Mouse (Mus musculus): Measurements from ENCODE around the gene Arpc2. TPM values are rescaled to one million over a fixed set of nuclear protein-coding genes. Genes with fewer than 3 reads are reported as not detected.
"Not testable (repeated sequence)": the region's sequence is repeated elsewhere in the genome, so short reads cannot be mapped to it uniquely, and the experiment has no call there.

The Arpc2 gene
- polyA plus RNA-seq, 1 experiment from 2014 or later = 648 TPM

DNA sequence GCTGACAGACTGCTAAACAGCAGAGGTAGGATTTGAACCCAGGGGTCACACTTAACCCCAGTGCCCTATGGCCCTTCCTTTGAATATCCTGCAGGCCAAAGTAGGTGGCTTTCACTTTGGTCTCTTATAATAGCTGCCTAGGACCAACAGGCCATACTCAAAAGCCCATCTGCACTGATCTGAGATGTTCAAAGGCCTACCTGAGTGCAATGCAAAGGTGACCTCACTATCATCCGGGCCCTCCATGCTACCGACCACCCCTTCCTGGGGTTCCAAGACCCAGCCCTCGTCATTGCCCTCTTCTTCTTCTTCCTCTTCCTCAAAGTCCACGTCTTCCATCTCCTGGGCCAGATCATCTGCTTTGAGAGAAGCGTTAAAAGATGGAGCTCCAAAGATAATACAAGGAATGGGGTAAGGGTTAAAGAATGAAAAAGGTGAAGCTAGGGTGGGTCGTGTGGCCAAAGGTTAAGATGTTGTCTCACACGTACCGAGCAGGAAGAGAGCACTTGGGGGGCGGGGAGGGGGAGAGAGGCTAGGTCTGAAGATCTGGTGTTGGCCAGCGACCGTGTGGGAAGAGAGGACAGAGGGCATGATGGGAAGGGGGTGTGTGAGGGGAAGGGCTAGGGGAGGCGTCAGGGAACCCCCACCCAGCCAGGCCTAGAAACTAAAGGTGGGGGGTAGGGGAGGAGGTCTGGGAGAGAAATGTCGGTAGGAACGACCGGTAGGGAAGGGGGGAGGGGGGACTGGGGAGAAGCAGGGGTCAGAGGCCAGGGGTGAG lies 48.0 kb downstream of the Arpc2 start:
- DNase-seq (ENCODE audit: low spot score) = peak; percentile 49

DNA sequence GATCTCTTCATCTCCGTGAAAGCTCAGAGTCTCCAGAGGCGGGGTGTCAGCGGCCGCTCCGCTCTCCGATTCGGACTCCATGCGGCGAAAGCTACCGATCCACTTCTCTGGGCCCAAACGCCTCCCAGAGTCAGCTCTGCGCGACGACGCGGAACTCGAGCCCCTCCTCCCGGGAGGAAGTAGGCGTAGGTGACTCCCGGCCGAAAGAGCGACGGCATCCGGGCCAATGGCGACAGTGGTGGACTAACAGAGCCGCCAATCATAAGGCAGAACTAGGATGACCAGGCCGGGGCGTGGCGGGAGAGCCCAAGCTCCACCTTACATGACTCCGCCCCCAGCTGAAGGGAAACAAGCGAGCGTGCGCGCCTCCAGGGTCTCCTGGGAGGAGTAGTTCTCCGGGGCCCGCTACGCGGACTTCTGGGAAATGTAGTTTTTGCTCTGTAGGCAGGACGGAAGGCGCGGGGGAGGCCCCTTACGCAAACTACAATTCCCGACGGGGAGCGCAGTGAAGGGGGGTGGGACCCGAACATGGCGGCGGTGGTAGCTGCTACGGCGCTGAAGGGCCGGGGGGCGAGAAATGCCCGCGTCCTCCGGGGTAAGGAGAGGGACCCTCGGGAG lies 48.8 kb downstream of the Arpc2 start, which contains the start of the genes Aamp and Pnkd:
Gene Aamp, minus strand, starts transcription at position 196 of the 618 bp plus-strand sequence.
Gene Pnkd, plus strand, starts transcription at position 388 of the 618 bp plus-strand sequence.
- peak; percentile 100 for DNase-seq (ENCODE audit: low spot score)

DNA sequence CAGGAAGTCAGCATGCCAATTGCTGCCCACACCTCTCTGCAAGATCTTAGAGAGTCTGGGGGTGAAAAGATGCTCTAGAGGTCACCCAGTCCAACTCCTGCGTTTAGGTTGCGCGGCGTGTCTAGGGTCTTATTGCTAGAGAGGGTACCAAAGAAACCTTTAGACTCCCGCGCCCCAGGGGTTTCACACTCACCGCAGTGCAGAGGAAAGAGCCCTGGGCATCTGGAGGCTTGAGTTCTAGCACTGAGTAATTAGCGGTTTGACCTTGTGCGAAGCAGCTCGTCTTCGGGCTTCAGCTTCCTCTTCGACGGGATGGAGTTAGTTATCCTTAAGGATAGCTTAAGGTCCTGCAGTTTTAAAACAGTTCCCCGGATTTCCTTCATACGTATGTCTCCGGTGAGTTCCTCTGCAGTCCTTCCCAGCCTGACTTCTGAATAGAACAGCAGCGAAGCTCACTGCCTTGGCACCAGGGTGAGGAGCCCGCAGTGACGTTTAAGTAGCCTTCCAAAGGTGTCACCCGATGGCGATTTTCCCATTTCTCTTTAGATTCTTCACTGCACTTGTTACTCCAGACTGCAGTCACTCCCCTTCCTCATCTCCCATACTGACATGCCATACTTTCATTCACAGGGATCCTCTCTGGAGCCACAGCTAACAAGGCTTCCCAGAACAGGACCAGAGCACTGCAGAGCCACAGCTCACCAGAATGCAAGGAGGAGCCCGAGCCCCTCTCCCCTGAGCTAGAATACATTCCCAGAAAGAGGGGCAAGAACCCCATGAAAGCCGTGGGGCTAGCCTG lies 49.5 kb downstream of the Arpc2 start:
- DNase-seq (ENCODE audit: low spot score) = no peak

DNA sequence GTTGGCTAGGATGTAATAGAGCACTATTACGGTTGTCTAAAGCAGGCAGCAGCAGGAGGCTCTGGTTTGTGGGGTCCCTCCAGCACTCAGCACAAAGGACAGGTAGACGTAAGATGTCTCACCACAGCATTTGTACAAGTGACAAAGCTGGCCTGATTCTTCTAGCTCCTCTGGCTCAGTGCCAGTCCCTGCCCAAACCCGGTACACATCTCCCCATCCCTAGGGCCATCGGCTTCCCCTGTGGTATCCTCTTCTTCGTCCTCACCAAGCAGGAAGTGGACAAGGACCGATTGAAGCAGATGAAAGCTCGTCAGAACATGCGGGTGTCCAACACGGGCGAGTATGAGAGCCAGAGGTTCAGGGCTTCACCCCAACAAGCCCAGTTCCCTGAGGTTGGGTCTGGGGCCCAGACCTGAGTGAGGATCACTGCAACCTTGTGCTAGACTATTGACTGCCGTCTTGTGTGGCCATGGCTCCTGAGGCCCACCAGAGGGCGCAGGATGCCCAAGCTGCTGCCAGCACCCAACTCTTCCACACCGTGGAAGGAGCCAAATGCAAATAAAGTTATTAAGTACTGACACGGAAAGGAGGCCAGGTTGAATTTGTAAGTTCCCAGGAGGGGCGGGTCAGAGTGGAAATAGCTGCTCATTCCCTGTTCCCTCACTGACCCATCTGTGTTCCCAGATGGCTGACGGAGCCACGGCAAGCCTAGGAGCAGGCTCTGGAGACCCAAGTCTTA lies 51.2 kb downstream of the Arpc2 start:
- DNase-seq (ENCODE audit: low spot score) = not testable (repeated sequence)

DNA sequence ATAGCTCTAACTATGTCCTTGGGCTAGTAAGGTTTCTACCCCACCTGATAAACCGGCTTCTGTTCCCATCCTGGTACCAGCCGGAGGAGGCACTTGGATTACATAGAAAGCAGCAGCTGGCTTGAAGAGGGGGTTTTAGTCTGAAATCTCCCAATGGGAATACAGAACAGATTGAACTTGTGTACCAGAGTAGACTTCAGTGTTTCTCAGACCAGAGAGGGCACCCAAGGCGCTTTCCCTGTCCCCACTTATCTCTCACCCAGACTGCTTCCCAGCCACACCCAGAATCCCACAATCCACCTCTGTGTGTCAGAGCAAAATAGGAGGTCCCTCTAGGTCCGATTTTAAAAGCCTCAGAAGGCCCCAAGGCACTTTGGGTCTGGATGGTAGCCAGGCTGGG lies 52.4 kb downstream of the Arpc2 start:
- DNase-seq (ENCODE audit: low spot score) = no peak

DNA sequence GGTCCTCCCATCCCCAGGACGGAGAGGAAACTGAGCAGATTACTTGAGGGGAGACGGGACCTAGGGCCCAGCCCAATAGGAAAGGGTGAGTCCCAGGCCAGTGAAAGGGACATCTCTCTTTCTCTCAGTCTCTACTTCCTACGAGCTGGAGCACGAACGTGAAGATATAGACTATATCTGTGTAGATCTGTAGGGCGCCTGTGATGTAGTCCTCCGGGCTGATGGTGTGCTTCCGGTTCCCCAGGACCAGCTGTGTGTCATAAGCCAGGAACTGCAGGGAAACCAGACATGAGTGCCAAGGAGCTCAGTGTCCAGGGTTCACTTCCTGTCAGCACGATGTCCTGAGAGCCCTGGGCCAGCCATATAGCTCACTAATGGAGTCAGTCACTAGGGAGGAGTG lies 53.4 kb downstream of the Arpc2 start:
- DNase-seq (ENCODE audit: low spot score) = no peak

DNA sequence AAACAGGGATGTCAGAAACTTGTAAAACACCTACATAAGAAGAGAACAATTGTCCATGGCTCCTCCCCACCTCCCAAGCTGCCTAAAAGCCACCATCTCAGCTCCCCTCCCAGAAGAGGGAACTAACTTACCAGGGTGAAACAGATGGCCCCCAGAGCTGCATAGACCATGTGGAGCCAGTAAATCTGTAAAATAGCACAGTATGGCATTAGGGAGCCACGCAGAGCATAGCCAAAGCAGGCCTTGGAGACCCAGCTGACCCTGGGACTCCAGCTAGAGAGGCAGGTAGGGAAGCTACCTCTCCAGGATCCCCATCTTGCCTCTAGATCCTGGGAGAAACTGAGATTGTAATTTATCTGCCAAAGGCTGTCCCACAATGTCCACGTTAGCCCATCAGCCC lies 53.9 kb downstream of the Arpc2 start:
- no peak for DNase-seq (ENCODE audit: low spot score)

DNA sequence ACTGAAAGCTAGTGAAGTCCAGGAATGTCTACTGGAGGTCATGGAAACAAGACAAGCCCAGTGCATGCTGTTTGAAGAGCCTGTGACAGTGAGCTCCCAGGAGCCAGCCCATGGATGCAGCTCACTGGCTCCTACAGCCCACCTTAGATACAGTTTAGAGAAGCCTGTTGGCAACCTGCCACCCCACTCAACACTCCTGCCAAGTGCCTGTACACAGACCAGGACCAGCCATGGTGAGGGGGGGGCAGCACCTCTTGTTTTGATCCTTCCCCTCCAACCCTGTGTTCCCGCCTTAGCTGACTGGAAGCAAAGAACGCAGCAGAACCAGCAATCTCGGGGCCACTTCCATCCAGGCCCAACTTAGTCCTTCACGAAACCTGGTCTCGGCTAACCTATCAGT lies 54.3 kb downstream of the Arpc2 start:
- DNase-seq (ENCODE audit: low spot score) = no peak

DNA sequence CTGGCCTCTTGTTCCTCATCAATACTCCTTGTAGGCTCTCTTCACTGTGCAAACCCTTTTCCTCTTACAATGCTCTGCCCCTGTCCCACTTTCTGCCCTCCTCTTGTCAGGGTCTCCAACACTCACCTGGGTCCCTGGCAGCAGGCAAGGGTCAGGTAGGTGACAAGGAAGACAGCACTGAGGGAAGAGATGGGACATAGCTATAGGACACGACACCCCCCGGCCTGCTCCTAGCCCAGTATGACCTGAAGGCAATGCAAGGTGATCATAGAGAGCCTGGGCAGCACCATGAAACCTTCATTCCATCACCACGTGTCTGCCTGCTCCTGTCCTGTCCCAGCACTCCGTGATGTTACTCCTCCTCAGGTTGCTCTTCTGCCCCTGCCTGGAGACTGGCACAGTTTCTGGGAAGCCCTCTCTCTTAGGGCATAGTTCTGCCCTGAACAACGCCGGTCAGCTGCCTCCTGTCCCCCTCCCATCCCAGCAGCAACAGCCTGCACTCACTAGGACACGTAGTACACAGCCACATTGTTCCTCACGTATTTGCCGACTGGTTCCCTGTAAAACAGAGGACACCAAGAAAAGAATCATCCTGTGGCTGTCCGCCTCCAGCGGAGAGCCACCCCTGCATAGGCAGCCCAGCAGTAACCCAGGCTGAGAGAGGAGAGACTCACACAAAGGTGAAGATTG lies 56.6 kb downstream of the Arpc2 start:
- no peak for DNase-seq (ENCODE audit: low spot score)

DNA sequence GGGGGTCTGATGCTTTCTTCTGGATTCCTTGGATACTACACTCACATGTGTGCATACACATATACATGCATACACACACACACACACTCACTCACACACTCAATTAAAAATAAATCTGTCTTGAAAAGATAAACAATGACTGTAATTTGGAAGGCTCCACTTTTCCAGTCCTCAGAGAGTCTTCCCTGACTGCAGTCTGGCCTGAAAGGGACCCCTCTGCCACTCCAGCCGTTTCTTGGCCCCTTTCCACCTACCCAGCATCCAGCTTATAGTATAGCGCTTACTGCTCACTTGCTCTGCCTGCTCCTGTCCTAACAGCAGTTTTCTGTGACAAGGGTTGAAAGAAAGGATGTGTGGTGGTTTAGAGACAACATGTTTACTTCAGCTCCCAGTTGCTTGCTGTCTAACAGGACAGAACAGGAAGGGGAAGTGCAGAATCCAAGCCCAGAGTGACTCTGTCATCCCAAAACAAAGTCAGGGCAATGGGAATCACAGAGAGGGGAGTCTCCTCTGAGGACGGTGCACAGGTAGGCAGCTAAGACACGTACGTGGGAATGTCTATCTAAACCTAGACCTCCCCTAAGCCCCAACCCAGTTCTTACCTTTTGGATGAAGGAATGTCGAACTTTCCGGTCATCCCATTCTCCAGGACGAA lies 57.5 kb downstream of the Arpc2 start:
- DNase-seq (ENCODE audit: low spot score) = no peak

DNA sequence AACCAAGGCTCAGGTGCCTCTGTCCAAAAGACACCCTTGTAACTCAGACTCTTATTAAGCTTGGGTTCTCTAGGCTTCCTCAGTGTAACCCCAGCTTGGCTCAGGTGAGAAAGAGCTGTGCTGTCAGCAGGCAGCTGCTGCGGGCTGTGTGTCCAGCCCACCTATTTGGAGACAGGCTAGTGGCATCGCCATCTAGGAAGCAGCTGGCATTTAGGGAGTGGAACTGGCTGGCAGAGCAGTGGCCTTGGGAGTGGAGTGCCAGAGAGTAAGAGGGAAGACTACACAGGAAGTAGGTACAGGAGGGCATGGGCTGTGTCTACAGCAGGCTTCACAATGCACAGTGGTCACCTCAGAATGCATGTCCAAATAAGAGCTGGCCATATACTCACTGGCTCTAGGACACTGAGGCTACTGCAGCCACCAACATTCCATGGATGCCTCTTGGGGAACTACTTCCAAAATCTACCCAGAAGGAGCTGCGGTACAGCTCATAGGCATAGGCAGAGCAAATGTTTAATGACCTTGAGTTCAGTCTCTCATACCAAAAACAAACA lies 58.3 kb downstream of the Arpc2 start:
- DNase-seq (ENCODE audit: low spot score) = no peak

DNA sequence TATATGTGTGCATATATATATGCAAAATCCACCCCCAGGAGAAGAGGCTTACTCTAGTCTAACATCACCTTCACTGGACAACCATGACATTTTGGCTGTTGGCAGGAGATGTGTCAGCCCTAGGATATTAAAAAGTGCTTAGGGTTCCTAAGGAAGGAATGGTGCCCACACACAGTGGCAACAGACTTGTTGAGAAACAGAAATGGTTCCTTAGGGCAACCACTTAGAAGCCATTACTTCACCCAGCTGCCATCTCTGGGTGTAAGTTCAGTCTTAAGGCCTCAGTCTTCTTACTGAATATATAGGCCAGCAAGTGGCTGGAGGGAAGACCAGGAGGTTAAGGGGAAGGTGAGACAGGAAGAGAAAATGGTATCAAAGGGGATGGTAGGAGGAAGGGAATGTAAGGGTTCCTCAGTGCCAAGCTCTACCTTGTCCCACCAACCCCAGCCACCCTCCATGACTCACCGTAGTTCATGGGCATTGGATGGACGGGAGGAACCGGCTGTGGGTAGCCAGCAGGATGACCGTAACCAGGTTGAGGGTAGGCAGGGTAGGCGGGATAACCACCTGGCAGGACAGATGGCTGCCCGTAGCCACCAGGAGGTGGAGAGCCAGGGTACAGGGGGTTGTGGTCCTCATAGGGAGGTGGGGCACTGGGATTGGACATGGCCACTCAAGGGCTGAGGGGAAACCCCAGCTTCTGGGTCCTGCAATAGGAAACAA lies 59.0 kb downstream of the Arpc2 start:
- DNase-seq (ENCODE audit: low spot score) = no peak

DNA sequence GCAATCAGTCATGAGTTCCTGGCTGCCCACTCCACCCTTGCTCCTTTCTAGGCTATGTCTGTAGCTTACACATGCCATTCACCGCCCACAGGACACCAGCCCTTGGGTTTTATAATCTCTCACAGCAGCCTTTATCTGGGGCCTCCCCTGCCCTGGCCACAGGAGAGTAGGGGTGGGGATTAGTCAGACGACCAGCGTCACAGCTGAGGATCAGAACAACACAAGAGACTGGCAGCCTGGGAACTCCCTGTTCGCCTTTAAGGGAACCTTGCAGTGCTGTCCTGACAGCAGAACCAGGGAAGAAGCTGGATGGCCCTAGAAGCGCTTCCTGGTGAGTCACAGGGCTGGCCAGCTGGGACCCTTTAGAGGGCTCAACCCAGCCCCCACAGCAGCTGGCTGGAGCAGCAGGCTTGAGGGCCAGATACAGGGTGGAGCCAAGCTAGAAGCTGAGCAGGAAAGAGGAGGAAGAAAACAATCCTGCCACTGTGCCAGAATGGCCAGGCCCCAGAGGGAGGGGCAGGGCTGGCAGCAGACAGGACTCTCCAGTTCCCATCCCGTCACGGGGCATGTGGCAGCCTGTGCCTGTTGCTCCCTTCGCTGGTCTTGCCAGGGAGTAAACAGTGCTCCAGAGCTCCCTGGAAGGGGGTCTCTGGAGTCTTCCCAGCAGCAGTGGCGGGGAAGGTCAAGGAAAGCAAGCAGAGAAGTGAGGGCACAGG lies 59.7 kb downstream of the Arpc2 start:
- DNase-seq (ENCODE audit: low spot score) = no peak

DNA sequence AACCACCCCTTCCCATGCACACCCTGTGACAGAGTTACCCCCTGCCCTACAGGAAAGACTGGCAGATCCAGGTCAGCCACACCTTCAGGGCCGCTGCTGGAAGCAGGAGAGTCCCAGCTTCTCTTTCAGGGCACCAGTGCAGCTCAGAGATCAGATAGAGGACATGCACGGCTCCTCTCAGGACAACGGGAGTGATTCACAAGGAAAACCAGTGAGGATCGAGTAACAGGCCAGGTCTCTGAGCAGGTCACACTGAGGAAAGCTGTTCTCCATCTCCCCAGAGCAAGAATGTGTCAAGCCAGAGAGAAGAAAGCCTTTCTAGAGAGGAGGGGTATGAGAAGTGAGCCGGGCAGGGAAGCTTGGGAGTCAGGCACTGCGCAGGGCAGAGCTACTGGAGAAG lies 60.6 kb downstream of the Arpc2 start:
- DNase-seq (ENCODE audit: low spot score) = no peak

DNA sequence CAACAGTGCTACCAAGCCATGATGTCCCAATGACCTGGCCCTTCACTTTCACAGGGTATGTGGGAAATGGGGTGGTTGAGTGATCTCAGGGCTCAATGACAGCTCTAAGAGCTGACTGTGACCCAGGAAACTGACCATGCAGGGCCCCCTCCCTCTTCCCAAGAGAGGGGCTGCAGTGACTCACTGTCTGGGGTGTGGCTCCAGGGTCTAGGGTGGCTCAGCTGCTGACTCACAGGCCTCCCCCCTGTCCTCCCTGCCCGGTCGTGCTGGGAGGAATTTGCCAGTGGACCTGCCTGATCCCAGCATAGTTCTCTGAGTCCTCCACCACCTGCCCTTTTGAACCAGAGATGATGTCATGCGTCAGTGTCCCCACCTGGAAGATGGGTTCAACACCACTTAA lies 61.4 kb downstream of the Arpc2 start:
- no peak for DNase-seq (ENCODE audit: low spot score)

DNA sequence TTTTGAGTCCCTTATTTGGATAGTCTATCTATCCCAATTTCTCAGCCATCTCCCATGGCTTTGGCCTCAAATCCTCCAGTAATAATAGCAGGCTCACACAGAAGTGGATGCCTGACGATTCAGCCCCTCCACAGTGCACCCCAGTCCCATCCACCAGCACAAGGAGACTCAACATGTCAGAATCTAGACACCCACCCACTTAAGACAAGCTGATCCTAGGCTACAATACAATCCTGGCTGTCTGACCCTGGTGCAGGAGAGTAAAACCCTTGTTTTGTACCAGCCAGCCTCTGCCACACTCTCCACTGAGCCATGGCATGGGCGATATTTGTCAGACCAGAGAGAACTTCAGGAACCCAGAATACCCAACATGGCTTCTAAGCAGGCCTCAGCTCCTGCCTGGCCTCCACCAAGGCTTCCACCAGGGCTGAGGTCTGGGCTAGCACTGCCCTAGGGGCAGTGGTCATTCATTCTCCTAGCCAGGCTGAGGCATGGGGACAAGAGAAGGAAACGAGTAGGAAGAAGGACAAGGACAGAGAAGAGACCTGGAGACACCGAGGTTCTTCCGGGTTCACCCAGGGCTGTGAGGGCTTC lies 62.4 kb downstream of the Arpc2 start:
- no peak for DNase-seq (ENCODE audit: low spot score)

DNA sequence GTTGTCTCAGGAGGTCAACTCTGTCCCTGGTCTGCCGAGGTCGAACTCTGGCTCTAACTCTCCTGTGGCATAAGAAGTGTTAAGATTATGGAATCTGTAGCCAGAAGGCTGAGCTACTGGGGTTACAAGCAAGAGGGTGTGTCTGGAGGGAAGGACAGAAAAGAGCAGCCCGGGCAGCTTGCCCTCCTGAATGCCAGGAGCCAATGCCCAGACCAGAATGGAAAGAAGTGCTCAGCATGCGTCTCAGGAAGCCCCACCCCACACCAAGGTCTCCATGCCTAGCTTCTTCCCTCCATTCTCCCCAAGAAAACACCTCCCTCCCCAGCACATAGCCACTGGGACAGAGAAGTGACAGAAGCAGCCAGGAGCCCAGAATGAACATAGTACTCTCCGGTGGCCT lies 63.1 kb downstream of the Arpc2 start:
- DNase-seq (ENCODE audit: low spot score) = no peak

Data from thymus, postnatal 0 days (tissue).